Mouse (Mus musculus): ENCODE results near the gene Vkorc1l1. TPM values are rescaled to one million over a fixed set of nuclear protein-coding genes. Genes with fewer than 3 reads are reported as not detected.

Gene Vkorc1l1
- polyA plus RNA-seq, 1 experiment: 32.4 TPM

- Histone ChIP-seq H3K4me3 (replicated peaks; ENCODE audit: insufficient read depth, low read depth, low read length) (no peak overlapping the region), H3K27me3 (ENCODE audit: control insufficient read depth, insufficient read depth, low read length) (no peaks in the 10 kb centered on the region), H3K27ac (ENCODE audit: insufficient read depth, low read length) (no peak overlapping the region), H3K4me1 (ENCODE audit: control insufficient read depth, insufficient read depth, low read length) (no peaks in the 10 kb centered on the region)
- TF ChIP-seq POLR2A (IDR thresholded peaks at IDR 0.05; ENCODE audit: borderline replicate concordance, insufficient read depth, low read length) (no peak), CTCF (IDR thresholded peaks at IDR 0.05; ENCODE audit: borderline replicate concordance, insufficient read depth, low read depth, low read length) (no peak)
- DNase-seq: no peak
- WGBS: 73% methylated on average over 6 of the region's 6 CpGs
Observed at GRCm38 (mm10) chr5:130008034-130008590, 66.3 kb downstream of the Vkorc1l1 start.

DNA sequence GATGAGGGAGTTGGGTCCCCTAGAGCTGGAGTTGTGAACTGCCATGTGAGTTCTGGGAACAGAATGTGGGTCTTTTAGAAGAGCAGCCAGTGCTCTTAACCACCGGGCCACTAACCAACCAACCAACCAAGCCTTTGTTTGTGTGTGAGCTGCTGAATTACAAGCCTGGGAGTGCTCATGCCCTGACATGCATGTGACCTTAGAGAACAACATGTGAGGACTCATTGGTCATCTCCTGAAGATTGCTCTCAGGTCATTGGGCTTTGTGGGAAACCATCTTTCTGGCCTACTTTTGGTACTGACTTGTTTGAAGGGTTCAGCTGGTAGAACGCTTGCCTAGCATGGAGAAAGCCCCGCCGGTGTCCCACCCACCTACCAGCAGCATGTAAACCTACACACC is 68.0 kb downstream of the Vkorc1l1 start:
- 96% methylated on average over 4 of the region's 4 CpGs for WGBS
- Histone ChIP-seq H3K27me3 (ENCODE audit: control insufficient read depth, insufficient read depth, low read length) (no peaks in the 10 kb centered on the region), H3K27ac (ENCODE audit: insufficient read depth, low read length) (no peak overlapping the region), H3K4me3 (replicated peaks; ENCODE audit: insufficient read depth, low read depth, low read length) (no peak overlapping the region), H3K4me1 (ENCODE audit: control insufficient read depth, insufficient read depth, low read length) (no peaks in the 10 kb centered on the region)
- TF ChIP-seq POLR2A (IDR thresholded peaks at IDR 0.05; ENCODE audit: borderline replicate concordance, insufficient read depth, low read length) (no peak), CTCF (IDR thresholded peaks at IDR 0.05; ENCODE audit: borderline replicate concordance, insufficient read depth, low read depth, low read length) (no peak)
- DNase-seq: no peak

DNA sequence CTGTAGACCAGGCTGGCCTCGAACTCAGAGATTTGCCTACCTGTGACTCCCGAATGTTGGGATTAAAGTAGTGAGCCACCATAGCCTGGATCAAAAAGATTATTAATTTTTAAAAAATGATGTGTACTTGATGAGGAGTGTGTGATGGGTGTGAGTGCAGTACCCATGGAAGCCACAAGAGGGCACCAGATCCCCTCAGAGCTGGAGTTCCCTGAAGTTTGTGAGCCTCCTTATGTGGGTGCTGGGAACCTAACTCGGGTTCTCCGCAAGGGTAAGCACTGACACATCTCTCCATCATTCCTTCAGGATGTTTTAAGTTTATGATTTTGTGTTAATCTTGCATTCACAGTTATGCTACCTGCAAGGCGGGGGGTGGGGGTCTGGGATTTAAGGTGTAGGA is 69.2 kb downstream of the Vkorc1l1 start:
- Histone ChIP-seq H3K27me3 (ENCODE audit: control insufficient read depth, insufficient read depth, low read length) (no peaks in the 10 kb centered on the region), H3K4me3 (replicated peaks; ENCODE audit: insufficient read depth, low read depth, low read length) (no peak overlapping the region), H3K4me1 (ENCODE audit: control insufficient read depth, insufficient read depth, low read length) (no peaks in the 10 kb centered on the region), H3K27ac (ENCODE audit: insufficient read depth, low read length) (no peak overlapping the region)
- no peak for DNase-seq
- TF ChIP-seq POLR2A (IDR thresholded peaks at IDR 0.05; ENCODE audit: borderline replicate concordance, insufficient read depth, low read length) (no peak), CTCF (IDR thresholded peaks at IDR 0.05; ENCODE audit: borderline replicate concordance, insufficient read depth, low read depth, low read length) (peak; percentile 49)
- 95% methylated on average over 5 of the region's 5 CpGs for WGBS

DNA sequence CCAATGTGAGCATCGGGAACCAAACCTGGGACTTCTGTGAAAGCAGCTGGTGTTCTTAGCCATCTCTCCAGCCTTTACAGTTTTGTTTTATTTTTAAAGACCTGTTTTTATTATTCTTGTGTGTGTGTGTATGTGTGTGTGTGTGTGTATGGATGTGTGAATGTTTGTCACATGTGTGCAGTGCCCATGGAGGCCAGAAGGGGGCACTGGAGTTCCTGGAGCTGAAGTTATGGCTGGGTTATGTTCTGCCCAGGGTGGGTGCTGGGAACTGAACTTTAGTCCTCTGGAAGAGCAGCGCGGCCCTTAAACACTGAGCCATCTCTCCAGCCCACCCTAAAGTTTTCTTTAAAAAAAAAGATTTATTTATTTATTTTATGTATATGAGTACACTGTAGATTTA is 73.3 kb downstream of the Vkorc1l1 start:
- no peak for TF ChIP-seq POLR2A (IDR thresholded peaks at IDR 0.05; ENCODE audit: borderline replicate concordance, insufficient read depth, low read length)
- no peak for TF ChIP-seq CTCF (IDR thresholded peaks at IDR 0.05; ENCODE audit: borderline replicate concordance, insufficient read depth, low read depth, low read length)
- Histone ChIP-seq H3K27ac (ENCODE audit: insufficient read depth, low read length) (no peak overlapping the region), H3K27me3 (ENCODE audit: control insufficient read depth, insufficient read depth, low read length) (no peaks in the 10 kb centered on the region), H3K4me1 (ENCODE audit: control insufficient read depth, insufficient read depth, low read length) (no peaks in the 10 kb centered on the region), H3K4me3 (replicated peaks; ENCODE audit: insufficient read depth, low read depth, low read length) (no peak overlapping the region)
- WGBS: over 99% methylated on average over 3 of the region's 3 CpGs
- DNase-seq: no peak

- no peaks in the 10 kb centered on the region for H3K27me3 ChIP-seq (ENCODE audit: control insufficient read depth, insufficient read depth, low read length)
- H3K27ac ChIP-seq (ENCODE audit: insufficient read depth, low read length): no peak overlapping the region
- TF ChIP-seq CTCF (IDR thresholded peaks at IDR 0.05; ENCODE audit: borderline replicate concordance, insufficient read depth, low read depth, low read length) (no peak), POLR2A (IDR thresholded peaks at IDR 0.05; ENCODE audit: borderline replicate concordance, insufficient read depth, low read length) (no peak)
- no peak for DNase-seq
- WGBS: 84% methylated on average over 8 of the region's 8 CpGs
- no peaks in the 10 kb centered on the region for H3K4me1 ChIP-seq (ENCODE audit: control insufficient read depth, insufficient read depth, low read length)
- H3K4me3 ChIP-seq (replicated peaks; ENCODE audit: insufficient read depth, low read depth, low read length): no peak overlapping the region
Observed at GRCm38 (mm10) chr5:130019461-130019860, 77.7 kb downstream of the Vkorc1l1 start.

- H3K27me3 ChIP-seq (ENCODE audit: control insufficient read depth, insufficient read depth, low read length): no peaks in the 10 kb centered on the region
- DNase-seq: peak in 1 of 2 experiments; percentile 48
- TF ChIP-seq POLR2A (IDR thresholded peaks at IDR 0.05; ENCODE audit: borderline replicate concordance, insufficient read depth, low read length): no peak
- no peak for TF ChIP-seq CTCF (IDR thresholded peaks at IDR 0.05; ENCODE audit: borderline replicate concordance, insufficient read depth, low read depth, low read length)
- 34% methylated on average over 5 of the region's 5 CpGs for WGBS
- H3K4me1 ChIP-seq (ENCODE audit: control insufficient read depth, insufficient read depth, low read length): no peaks in the 10 kb centered on the region
- H3K4me3 ChIP-seq (replicated peaks; ENCODE audit: insufficient read depth, low read depth, low read length): no peak overlapping the region
- no peak overlapping the region for H3K27ac ChIP-seq (ENCODE audit: insufficient read depth, low read length)
Observed at GRCm38 (mm10) chr5:130021361-130021966, 79.7 kb downstream of the Vkorc1l1 start.

GRCm38 (mm10) chr5:130022366-130022765 is 80.6 kb downstream of the Vkorc1l1 start:
- Histone ChIP-seq H3K4me3 (replicated peaks; ENCODE audit: insufficient read depth, low read depth, low read length) (no peak overlapping the region), H3K4me1 (ENCODE audit: control insufficient read depth, insufficient read depth, low read length) (no peaks in the 10 kb centered on the region), H3K27me3 (ENCODE audit: control insufficient read depth, insufficient read depth, low read length) (no peaks in the 10 kb centered on the region), H3K27ac (ENCODE audit: insufficient read depth, low read length) (no peak overlapping the region)
- no peak for DNase-seq
- TF ChIP-seq CTCF (IDR thresholded peaks at IDR 0.05; ENCODE audit: borderline replicate concordance, insufficient read depth, low read depth, low read length): no peak
- no peak for TF ChIP-seq POLR2A (IDR thresholded peaks at IDR 0.05; ENCODE audit: borderline replicate concordance, insufficient read depth, low read length)
- 85% methylated on average over 7 of the region's 7 CpGs for WGBS

DNA sequence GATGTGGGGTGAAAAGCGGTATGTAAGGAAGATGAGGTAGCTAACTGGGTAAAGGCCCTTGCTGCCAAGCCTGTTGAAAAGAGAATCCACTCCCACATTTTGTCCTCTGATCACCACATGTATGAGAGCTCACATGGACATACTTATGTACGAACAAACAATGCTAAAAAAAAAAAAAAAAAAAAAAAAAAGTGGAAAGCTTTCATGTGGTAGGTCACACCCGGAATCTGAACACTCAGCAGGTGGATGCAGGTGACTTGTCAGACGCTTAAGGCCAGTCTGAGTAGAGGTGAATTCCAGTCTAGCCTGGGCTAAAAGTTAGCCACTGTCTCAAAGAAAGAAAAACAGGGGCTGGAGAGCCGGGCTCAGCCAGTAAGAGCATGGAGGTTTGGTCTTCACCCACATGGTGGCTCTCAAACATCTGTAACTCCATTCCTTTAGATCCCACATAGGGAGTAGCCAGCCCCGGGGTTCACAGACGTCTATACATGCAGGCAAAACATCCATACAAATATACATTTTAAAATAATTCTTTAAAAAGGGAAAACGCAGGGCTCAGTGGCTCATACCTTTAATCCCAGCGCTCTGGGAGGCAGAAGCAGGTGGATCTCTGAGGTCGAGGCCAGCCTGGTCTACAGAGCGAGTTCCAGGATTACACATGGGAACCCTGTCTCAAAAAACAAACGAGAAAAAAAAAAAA is 81.4 kb downstream of the Vkorc1l1 start:
- Histone ChIP-seq H3K27ac (ENCODE audit: insufficient read depth, low read length) (no peak overlapping the region), H3K27me3 (ENCODE audit: control insufficient read depth, insufficient read depth, low read length) (no peaks in the 10 kb centered on the region), H3K4me3 (replicated peaks; ENCODE audit: insufficient read depth, low read depth, low read length) (no peak overlapping the region), H3K4me1 (ENCODE audit: control insufficient read depth, insufficient read depth, low read length) (no peaks in the 10 kb centered on the region)
- TF ChIP-seq CTCF (IDR thresholded peaks at IDR 0.05; ENCODE audit: borderline replicate concordance, insufficient read depth, low read depth, low read length) (no peak), POLR2A (IDR thresholded peaks at IDR 0.05; ENCODE audit: borderline replicate concordance, insufficient read depth, low read length) (no peak)
- DNase-seq: no peak
- WGBS: 39% methylated on average over 12 of the region's 12 CpGs

Data from cerebellum, adult 2 months (tissue).